Mouse (Mus musculus) cerebellum, postnatal 14 days (tissue): ENCODE measurements at regions not wholly inside any gene's neighbourhood (a gene's known extent, or its start where the extent isn't known, plus 50 kb on each side); places are given as distances from the start of the nearest gene placed in this dataset.

ENCODE experiments used
- DNase-seq, 2 experiments: peaks; one replicate each; pipeline ENCODE4 v3.0.0; 2021; ENCODE audit warnings: mixed read lengths in 2 of 2

- DNase-seq = no peak
Measured at GRCm38 (mm10) chr6:143487003-143487402, 320.0 kb downstream of the Etnk1 start.

GRCm38 (mm10) chr6:143490019-143490418 lies 323.0 kb downstream of the Etnk1 start:
- no peak for DNase-seq

DNA sequence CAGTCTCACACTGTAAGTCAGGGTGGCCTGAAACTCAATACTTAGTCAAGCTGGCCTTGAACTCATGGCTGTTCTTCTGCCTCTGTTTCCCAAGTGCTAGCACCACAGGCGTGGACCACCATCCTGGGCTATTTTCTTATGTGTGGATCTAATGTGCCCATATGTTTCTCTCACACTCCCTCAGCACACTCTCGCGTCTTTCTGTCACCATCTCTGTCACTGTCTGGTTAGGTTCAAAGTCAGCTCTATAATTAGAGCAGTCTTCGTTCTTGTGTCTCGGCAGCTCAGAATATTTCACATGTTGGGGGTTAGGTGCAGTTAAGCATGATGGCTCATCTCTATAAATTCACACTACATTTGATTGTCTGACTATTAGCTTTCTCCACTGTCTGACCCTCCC lies 324.4 kb downstream of the Etnk1 start:
- no peak for DNase-seq

DNA sequence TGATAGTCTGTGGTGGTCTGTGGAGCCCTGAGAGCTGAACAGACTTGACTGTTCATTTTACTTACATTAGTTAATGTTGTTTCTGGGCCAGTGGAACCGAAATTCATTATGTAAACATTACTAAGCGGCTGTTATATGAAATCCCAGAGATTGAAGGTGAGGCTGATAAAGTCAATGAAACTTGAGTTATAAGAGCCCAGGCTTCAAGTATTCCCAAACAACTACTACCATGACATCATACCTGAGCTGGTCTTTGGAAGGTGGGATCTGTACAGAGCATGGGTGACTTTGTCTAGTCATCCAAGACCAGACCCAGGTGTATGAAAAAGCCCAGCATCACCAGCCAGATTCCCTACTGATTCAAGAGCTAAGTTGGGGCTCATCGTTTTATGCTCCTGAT lies 326.5 kb downstream of the Etnk1 start:
- no peak for DNase-seq

- peak; percentile 18 to 40 for DNase-seq
Measured at GRCm38 (mm10) chr6:143494341-143494740, 327.3 kb downstream of the Etnk1 start.

GRCm38 (mm10) chr6:143494886-143495285 lies 327.9 kb downstream of the Etnk1 start:
- no peak for DNase-seq

DNA sequence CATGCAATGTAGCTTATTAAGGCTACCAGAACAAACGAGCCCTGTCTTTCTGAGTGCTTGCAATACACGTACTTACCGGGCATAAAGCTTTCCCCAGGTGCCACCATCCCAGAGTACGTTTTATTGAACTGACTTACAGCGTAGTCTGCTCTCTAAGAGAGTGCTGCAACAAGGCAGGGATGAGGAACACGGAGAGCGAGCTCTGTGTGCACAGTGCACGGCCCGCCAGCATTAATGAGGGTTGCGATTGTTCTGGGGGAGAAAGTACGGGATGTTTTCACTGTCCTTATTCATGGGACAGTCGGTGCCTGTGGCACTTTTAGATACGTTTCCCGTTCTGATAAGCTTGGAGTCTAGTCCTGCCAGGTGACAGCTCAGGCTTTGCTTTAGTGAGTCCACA lies 331.7 kb downstream of the Etnk1 start:
- DNase-seq = no peak

GRCm38 (mm10) chr6:143499259-143500043 lies 332.4 kb downstream of the Etnk1 start:
- DNase-seq = no peak

DNA sequence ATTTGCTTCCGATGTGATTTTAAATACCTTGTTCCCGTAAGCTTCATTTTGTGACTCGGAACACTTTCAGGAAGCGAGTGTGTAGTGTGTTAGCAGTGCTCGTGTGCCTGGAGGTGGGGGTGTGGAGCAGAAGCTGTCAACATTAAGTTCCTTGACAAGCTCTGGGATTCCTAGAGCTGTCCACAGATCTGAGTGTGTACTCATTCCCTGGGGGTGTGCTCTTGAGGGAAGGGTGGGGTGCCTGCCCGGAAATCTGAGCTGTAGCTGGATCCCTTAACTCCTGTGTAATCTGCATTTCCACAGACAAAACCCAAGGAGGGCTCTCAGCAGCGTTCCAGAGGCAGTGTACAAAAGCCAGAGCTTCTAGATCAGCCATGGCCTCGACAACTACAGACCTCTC lies 335.8 kb downstream of the Etnk1 start:
- no peak for DNase-seq

GRCm38 (mm10) chr6:143503953-143504352 lies 336.9 kb downstream of the Etnk1 start:
- peak; percentile 13 to 17 for DNase-seq

DNA sequence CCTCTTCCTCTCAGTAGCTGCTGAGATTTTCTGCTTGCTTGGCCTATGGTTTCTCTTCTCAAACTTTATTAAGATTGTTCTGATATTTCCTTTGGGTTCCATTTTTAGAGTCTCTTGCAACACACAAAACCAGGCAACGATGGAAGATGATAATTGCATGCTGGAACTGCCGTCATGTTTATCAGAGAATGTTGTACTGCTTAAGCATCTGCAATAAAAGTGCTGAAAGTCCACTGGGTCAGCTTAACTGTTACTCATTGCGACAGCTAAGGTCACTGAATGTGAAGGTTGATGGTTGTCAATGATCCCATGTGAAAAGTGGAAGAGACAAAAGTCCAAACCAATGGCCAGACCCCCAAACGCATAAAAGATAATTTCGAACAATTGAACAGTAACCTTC lies 346.4 kb downstream of the Etnk1 start:
- no peak for DNase-seq

DNA sequence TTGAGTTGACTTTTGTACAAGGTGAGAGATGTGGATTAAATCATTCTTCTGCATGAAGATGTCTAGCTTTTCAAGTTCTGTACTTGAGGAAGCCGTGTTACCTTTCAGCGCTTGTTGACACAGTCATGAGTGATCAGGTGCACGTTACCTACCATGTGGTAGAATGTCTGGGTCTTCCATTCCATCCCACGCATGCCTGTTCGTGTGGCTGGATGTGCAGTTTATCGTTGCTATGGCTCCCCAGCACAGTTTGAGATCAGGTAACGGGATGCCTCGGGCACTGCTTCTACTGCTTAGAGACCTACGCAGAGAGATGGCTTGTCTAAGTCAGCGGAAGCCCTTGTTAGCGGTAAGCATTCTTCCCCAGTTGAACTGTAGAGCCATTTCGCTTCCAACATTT lies 348.1 kb downstream of the Etnk1 start:
- DNase-seq = no peak

DNA sequence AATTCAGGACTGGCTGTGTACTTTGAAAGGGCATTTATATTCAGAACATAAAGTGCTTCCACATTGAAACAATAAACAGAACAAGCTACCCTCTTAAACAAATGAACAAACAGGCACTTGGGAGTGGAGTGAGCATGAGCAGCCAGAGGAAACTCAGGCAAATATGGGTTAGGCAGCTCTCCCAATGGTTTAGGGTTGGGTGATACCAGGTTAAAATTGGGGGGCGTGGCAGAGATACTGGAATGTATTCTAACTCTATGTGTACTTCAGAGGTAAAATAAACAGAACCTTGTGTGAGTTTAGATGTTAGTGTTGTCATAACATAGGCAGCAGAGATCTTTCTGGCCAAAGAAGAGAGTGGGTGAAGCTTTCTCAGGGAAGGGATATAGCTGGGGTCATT lies 349.7 kb downstream of the Etnk1 start:
- no peak for DNase-seq

GRCm38 (mm10) chr6:143518476-143518875 lies 351.5 kb downstream of the Etnk1 start:
- peak; percentile 21 to 37 for DNase-seq

GRCm38 (mm10) chr6:143519668-143520067 lies 352.6 kb downstream of the Etnk1 start:
- DNase-seq = peak; percentile 66 to 71

DNA sequence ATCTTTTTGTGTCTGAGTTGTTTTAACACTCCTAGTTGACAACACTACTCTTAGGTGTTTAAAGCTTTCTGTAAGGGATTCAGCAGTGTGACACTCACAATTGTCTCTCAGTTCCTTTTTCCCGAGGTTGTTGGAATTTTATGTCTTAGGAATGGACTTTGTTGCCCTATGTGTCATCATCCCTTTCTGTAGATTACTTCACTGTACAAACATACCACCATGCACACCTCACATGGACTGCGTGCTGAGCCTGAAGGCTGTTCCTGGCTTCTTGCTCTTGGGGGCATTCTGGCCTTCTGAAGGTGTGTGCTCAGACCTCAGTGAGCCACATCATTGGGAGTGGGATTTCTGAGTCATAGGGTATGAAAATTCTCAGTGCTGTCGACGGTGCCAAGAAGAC lies 358.1 kb downstream of the Etnk1 start:
- no peak for DNase-seq

DNA sequence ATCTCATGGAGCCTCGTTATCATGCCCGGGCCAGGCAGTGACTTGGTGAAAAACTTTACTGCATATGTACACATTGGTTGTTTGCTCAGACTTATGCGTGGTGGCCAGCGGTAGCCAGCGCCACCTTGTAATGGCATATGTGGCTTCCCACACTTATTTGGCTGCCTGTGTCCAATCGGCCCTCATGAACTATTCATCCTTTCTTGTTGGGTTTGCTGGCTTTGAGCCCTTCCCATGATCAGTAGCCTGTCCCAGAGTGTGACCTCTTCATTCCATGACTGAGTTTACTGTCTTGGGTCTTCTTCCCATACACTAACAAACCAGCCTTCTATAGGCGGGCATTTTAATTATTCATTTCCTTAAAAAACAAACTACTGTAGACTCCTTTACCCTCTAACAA lies 361.9 kb downstream of the Etnk1 start:
- no peak for DNase-seq

GRCm38 (mm10) chr6:143530372-143531224 lies 363.6 kb downstream of the Etnk1 start:
- DNase-seq = no peak

- no peak for DNase-seq
Measured at GRCm38 (mm10) chr6:143531477-143531876, 364.5 kb downstream of the Etnk1 start.

DNA sequence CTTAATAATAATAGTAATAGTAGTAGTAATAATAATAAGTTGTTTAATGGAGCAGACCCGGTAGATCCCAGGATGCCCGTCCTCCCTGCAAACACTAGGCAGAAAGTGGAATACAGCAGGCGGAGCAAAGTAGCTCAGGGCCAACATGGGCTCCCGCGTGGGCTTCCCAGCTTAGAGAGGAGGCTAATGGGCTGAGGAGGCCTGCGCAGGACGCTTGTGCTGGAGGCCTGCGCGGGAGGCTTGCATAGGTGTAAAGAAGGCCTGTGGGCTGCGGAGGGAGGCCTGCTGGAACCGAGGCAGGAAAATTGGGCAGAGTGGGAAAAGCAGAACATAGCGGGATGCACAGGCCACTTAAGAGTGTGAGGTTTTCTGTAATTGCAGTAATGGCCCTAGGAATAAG lies 365.4 kb downstream of the Etnk1 start:
- DNase-seq = no peak

- DNase-seq = no peak
Measured at GRCm38 (mm10) chr6:143535265-143535664, 368.2 kb downstream of the Etnk1 start.

DNA sequence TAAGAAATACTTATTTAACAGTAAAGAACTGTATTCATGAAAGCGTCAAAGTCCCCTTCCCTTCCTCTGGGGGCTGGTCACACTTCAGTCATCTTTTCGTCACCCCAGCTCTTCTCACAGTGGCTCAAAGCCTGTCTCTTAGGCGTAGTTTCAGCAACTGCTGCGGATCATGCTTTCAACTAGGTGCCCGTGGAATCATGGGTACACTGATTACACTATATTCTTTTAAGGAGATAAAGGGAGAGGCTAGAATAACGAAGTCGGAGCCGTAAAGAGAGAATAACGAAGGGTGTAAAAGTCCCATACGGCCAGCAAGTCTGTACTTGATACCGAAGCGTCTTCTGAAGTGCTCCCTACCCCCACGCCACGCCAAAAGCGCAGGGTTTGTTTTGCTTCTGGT lies 368.7 kb downstream of the Etnk1 start:
- no peak for DNase-seq

DNA sequence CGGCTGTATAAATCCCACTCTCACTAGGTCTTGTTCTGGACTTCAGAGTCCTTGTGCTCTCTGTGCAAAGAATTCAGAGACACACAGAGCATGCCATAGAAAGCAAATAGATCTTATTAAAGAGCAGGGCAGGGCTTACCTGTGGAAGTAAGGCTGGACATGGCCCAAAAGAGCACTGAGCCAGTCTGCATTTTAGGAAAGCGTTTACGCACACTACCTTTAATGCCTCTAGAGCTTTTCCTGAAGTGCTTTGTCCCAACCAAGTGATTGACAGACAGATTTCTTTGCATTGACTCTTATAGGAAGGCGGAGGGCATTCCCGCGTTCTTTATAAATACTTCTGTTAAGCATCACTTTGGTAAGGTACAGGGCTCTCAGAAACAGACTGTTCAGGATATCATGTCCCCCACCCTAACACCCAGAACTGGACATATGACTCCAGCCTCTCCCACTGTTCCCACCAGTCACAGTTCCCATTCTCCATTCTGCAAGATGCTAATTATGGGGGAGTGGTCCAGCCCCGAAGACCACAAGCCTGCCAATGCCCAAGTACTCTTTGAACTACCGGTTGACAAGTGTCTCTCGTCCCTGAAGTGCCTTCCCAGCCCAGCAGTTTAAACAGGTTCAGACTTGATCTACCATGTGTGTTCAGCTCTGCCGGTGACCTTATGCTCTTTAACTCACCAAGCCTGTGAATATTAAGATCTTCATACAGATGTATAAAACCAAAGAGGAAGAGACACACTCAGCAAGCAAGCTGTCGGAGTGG lies 369.7 kb downstream of the Etnk1 start:
- DNase-seq = no peak
